Mouse (Mus musculus): Measurements from ENCODE around the gene Nes.

- TF ChIP-seq POLR2A (IDR thresholded peaks at IDR 0.05; ENCODE audit: borderline replicate concordance, low read depth, low read length) (no peak), CTCF (IDR thresholded peaks at IDR 0.05; ENCODE audit: low read depth, low read length) (no peak)
Measured at GRCm38 (mm10) chr3:87981894-87982835, 11.3 kb downstream of the Nes start.

Data from bone marrow macrophage, adult 2 months (primary cell).